Mouse (Mus musculus) c-Kit-positive CD71-positive TER-119-negative erythroid progenitor cells, embryonic 14.5 days (primary cell): ENCODE results near the gene Olfr10.

Experiments used
- DNase-seq: peaks from one replicate; pipeline ENCODE4 v3.0.0-alpha.2; 2013; ENCODE audit warnings: low read depth

The Olfr10 gene

DNA sequence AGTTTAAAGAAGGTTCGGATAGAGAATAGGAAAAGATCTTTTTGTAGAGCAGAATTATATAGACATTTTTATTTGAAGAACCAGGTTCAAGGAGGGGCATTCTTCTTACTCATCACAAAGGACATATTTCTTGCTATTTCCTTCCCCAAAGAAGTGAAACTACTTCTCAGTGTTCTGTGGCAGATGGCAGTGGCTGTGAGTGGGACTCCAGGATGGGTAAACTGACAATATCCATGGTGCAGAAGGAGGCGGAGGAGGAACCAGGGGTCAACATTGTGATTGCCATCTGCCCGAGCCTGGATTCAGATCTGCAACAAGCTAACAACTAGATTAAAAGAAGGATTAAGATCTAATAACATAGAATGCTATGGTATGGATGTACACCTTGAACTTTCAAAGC is 22.2 kb downstream of the Olfr10 start:
- DNase-seq, result no peak

DNA sequence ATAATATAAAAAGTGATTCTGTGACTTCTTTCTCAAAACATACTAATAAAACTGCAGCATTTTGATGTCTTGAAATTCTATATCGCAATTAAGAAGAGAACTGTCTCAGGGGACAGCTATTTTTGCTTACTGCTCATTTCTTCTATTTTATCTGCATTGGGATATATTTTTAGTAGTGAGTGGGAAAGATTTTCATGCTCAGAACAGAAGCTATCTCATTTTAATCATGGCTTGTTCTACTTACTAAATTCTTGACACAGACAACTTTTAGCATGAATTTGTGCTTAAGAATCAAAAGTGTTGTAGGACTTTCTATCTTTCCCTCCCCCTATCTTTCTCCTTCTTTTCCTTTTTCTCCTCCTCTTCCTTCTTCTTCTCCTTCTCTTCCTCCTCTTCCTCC is 25.1 kb downstream of the Olfr10 start:
- DNase-seq, result no peak

DNA sequence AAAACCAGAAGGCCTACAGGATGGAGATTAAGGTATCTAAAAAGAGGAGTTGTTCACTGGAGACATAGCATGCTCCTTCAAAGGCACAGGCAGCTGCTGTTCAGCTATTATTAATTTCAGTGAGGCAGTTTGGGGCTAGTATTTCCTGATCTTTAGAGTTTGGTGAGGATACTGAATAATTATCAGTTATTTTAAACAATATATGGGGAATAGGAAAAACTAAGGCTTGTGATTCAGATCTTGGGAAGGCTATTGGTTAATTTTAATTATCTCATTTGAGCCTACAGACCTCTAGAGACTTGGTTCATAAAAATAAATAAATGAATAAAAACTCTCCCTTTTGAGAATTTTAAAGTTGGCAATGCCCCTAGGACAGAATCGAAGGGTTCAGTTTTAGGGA is 30.3 kb downstream of the Olfr10 start, which contains the start of gene Olfr1390:
TSS of gene Olfr1390 (plus strand) at position 301 of the 400 bp plus-strand sequence.
- no peak for DNase-seq

DNA sequence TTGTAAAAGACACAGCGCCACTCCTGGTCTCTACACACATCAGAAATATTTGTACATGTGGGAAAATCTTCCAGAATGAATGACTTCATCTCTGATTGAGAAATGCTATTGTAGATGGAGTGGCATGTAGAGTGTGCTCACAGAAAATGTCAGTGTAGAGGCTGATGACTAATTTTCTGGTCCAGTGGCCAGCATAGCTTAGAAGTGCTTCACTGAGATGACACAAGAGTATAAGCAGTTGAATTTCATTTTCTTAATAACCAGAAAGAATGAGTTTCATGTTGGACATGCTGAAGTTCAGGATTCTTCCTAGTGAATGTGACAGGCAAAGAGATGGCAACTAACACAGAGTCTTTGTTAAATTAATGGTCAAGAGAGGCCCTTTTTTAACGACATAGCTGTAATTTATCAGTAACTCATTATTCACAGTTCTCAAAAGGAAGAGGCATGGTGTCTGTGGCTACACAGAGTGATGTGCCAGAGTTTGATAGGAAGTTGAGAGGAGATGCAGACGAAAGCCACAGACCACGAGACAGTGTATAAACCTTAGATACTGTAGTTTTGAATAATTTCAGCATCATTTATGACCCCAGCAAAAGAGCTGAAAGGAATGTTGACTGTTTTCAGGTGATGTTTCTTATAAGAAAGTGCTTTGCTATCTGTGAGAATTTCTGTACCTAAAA is 32.8 kb downstream of the Olfr10 start:
- DNase-seq, result no peak
